Mouse (Mus musculus): ENCODE measurements at regions not wholly inside any gene's neighbourhood (a gene's known extent, or its start where the extent isn't known, plus 50 kb on each side); places are given as distances from the start of the nearest gene placed in this dataset.

DNA sequence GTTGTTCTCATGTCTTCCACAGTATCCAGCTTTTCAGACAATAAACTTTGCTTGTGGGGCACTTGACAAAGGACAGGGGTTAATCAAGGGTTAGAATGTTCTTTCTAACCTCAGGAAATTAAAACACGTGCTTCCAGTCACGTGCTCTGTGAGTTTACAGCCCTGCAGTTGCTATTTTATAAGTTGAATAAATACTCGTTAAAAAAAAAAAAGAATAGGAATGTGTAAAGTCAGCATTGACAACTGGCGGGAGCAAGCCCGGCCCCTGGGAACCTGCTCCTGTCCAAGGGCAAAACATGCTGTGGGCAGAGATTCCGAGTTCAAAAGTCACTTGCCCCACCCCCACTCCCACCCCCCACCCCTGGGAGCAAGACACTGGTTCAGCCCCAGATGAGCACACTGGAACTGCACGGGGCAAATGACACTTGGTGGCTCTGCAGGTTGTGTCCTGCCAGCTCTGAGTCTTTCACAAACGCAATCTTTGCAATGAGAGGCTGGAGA is 72.8 kb upstream of the Lclat1 start:
- TF ChIP-seq USF2 (IDR thresholded peaks at IDR 0.05; ENCODE audit: borderline replicate concordance in 1 of 2, insufficient read depth in 1 of 2, low read depth in 1 of 2, low read length in 2 of 2) (no peak), JUND (IDR thresholded peaks at IDR 0.05; ENCODE audit: low read depth, low read length) (no peak), EP300 (IDR thresholded peaks at IDR 0.05; ENCODE audit: low read depth in 1 of 2, low read length in 2 of 2) (no peak), POLR2A (IDR thresholded peaks at IDR 0.05; ENCODE audit: control insufficient read depth in 1 of 2, insufficient read depth in 1 of 2, low read depth in 1 of 2, low read length in 2 of 2, poor library complexity in 1 of 2) (no peak), GATA1 (IDR thresholded peaks at IDR 0.05; ENCODE audit: low read depth, low read length) (no peak), CTCF (IDR thresholded peaks at IDR 0.05 in 2 of 3, conservative IDR thresholded peaks at IDR 0.05 in 1 of 3; ENCODE audit: control insufficient read depth in 1 of 3, insufficient read depth in 1 of 3, low read depth in 2 of 3, low read length in 3 of 3, poor library complexity in 1 of 3, severe bottlenecking in 1 of 3) (no peak), MAZ (IDR thresholded peaks at IDR 0.05; ENCODE audit: low read depth, low read length) (no peak), HCFC1 (IDR thresholded peaks at IDR 0.05; ENCODE audit: low read depth, low read length) (no peak), ZNF384 (IDR thresholded peaks at IDR 0.05; ENCODE audit: low read depth, low read length) (no peak), MAFK (IDR thresholded peaks at IDR 0.05; ENCODE audit: borderline replicate concordance, low read depth, low read length) (no peak), GABPA (IDR thresholded peaks at IDR 0.05; ENCODE audit: low read depth, low read length) (no peak), RAD21 (IDR thresholded peaks at IDR 0.05; ENCODE audit: low read depth, low read length) (no peak)

Measured in MEL (cell line).